Mouse (Mus musculus) CH12.LX (cell line): ENCODE results near the gene Ldlrad2. TPM values are rescaled to one million over a fixed set of nuclear protein-coding genes. Genes with fewer than 3 reads are reported as not detected.
"Not testable (repeated sequence)": the region's sequence is repeated elsewhere in the genome, so short reads cannot be mapped to it uniquely, and the experiment has no call there.

ENCODE experiments used
- DNase-seq: peaks from one replicate; pipeline ENCODE4 v3.0.0-alpha.2; 2013; ENCODE audit errors: extremely low read depth
- H3K27ac ChIP-seq: 2 replicates; pipeline ENCODE4 v1.5.1; 2012; ENCODE audit warnings: low read depth, mild to moderate bottlenecking, control low read depth, moderate library complexity; ENCODE audit not compliant: insufficient read depth
- H3K27me3 ChIP-seq: replicated peaks from 2 replicates; pipeline ENCODE3; 2012; ENCODE audit warnings: inconsistent platforms
- H3K36me3 ChIP-seq, 2 experiments: replicated peaks in 1 of 2; 2 replicates each; pipeline versions ENCODE3 to v1.6.1; 2012; ENCODE audit warnings: inconsistent platforms in 1 of 2, low read length in 1 of 2, mild to moderate bottlenecking in 1 of 2, mixed read lengths in 1 of 2, moderate library complexity in 1 of 2; ENCODE audit not compliant: control insufficient read depth in 1 of 2, insufficient read depth in 1 of 2
- H3K4me1 ChIP-seq, 2 experiments: 2 replicates each; pipeline ENCODE4 v1.6.1; 2012; ENCODE audit warnings: inconsistent platforms in 1 of 2, moderate library complexity in 1 of 2; ENCODE audit not compliant: insufficient read depth in 2 of 2, control insufficient read depth in 1 of 2
- H3K4me2 ChIP-seq: 2 replicates; pipeline ENCODE4 v1.6.1; 2012; ENCODE audit warnings: low read depth, mild to moderate bottlenecking, control low read depth; ENCODE audit not compliant: poor library complexity, insufficient read depth, severe bottlenecking
- H3K4me3 ChIP-seq, 3 experiments: fragments of 150-350 bp in 1 of 3; sonication (generic) in 1 of 3; replicated peaks in 1 of 3; 2 replicates each; pipeline versions ENCODE3 to v1.5.1; 2011 to 2012; ENCODE audit warnings: low read depth in 2 of 3, low read length in 2 of 3, mild to moderate bottlenecking in 2 of 3, moderate library complexity in 2 of 3, control low read depth in 1 of 3, improper control_type of control experiment in 1 of 3, inconsistent platforms in 1 of 3, mixed read lengths in 1 of 3; ENCODE audit not compliant: poor library complexity in 1 of 3
- H3K79me2 ChIP-seq: replicated peaks from 2 replicates; pipeline ENCODE4 v1.6.1; 2012; ENCODE audit warnings: mild to moderate bottlenecking, moderate library complexity; ENCODE audit not compliant: control insufficient read depth, poor library complexity, insufficient read depth, severe bottlenecking; ENCODE audit errors: extremely low read depth
- H3K9ac ChIP-seq: 2 replicates; pipeline ENCODE4 v1.6.1; 2012; ENCODE audit warnings: low read depth, mild to moderate bottlenecking, control low read depth, moderate library complexity; ENCODE audit not compliant: insufficient read depth
- H3K9me3 ChIP-seq: replicated peaks from 2 replicates; pipeline ENCODE3; 2012; ENCODE audit warnings: low read length, inconsistent platforms, mixed read lengths
- CTCF ChIP-seq, 2 experiments: IDR thresholded peaks in 1 of 2; conservative IDR thresholded peaks in 1 of 2; 2 replicates each; pipeline ENCODE4 v1.5.1; 2011 to 2012; ENCODE audit warnings: low read depth in 2 of 2, low read length in 2 of 2, improper control_type of control experiment in 1 of 2, inconsistent platforms in 1 of 2, mild to moderate bottlenecking in 1 of 2, moderate library complexity in 1 of 2
- E2F4 ChIP-seq: IDR thresholded peaks from 2 replicates; pipeline ENCODE4 v1.6.1; 2011; ENCODE audit warnings: low read depth, low read length, improper control_type of control experiment; ENCODE audit not compliant: insufficient replicate concordance
- JUN ChIP-seq: IDR thresholded peaks from 2 replicates; pipeline ENCODE4 v1.6.1; 2011; ENCODE audit warnings: low read depth, mild to moderate bottlenecking, low read length, improper control_type of control experiment, moderate library complexity; ENCODE audit not compliant: insufficient read depth
- MEF2A ChIP-seq: IDR thresholded peaks from 2 replicates; pipeline ENCODE4 v1.6.1; 2014; ENCODE audit warnings: low read depth, mild to moderate bottlenecking, inconsistent platforms, low read length, improper control_type of control experiment, borderline replicate concordance
- RAD21 ChIP-seq: IDR thresholded peaks from 2 replicates; pipeline ENCODE4 v1.6.1; 2011; ENCODE audit warnings: low read depth, mild to moderate bottlenecking, low read length, improper control_type of control experiment, moderate library complexity
- SMC3 ChIP-seq: IDR thresholded peaks from 2 replicates; pipeline ENCODE4 v1.6.1; 2011; ENCODE audit warnings: low read depth, low read length, improper control_type of control experiment
- ZNF384 ChIP-seq: IDR thresholded peaks from 2 replicates; pipeline ENCODE4 v1.6.1; 2012; ENCODE audit warnings: low read depth, low read length, improper control_type of control experiment, inconsistent platforms
- dilution Hi-C: fragments of 300-500 bp; cut with MboI; formaldehyde crosslinking; loops from 2 replicates; pipeline ENCODE4 v1.14.3; 2020; ENCODE audit warnings: low sequenced_read_pairs; ENCODE audit not compliant: extremely low pct_unique_long_range_greater_than_20kb, extremely low pct_ligation_motif_present
- in situ Hi-C: fragments of 300-500 bp; cut with MboI; formaldehyde crosslinking; loops from 3 replicates; pipeline ENCODE4 v1.14.3; 2019; ENCODE audit warnings: low sequenced_read_pairs, low pct_ligation_motif_present, low pct_unique_long_range_greater_than_20kb, mixed read lengths
- polyA plus RNA-seq: library from polyadenylated mRNA; unstranded; fragments of >175 nt; gene quantifications from 2 replicates; pipeline ENCODE4 v1.2.1, GENCODE M21; 2012; ENCODE audit warnings: low read depth; ENCODE audit not compliant: insufficient read length
- total RNA-seq, 2 experiments: library from RNA; depleted of rRNA; stranded (reverse); fragments of 300-350 nt in 1 of 2; fragments of >200 nt in 1 of 2; gene quantifications; 2 replicates each; pipeline ENCODE4 v1.2.3; 2012 to 2014

Gene Ldlrad2
- total and polyA plus RNA-seq, 3 experiments: not detected

GRCm38 (mm10) chr4:137589095-137589494 is 14.7 kb upstream of the Ldlrad2 start:
- H3K9ac ChIP-seq, H3K4me3 ChIP-seq, H3K36me3 ChIP-seq, H3K9me3 ChIP-seq, H3K79me2 ChIP-seq, H3K4me1 ChIP-seq: not testable (repeated sequence)
- peaks cover 14% of the 10 kb centered on the region for H3K27me3 ChIP-seq
- peak; percentile 57 for TF ChIP-seq ZNF384
- TF ChIP-seq, all 38 proteins: peak for 1; not testable (repeated sequence) for 37
- DNase-seq, H3K27ac ChIP-seq, in situ Hi-C loops, H3K4me2 ChIP-seq, dilution Hi-C loops: not testable (repeated sequence)

DNA sequence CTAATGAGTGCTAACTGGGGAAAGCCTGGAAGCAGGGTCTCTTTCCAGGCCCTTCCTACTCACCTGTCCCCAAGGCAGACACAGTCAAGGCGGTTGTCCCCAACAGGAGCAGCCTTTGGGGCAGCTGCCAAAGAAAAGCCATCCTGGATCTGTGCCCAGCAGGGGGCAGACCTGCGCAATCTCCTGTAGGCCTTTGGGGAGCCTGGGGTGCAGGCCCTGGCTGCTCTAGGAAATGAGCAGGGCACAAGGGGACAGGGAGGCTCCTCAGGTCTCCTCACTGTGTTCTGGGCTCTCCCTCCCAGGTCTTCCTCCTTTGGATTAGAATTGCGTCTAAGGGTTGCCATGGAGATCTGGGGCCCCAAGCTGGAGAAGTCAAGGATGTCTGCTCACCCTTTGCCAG is 7.4 kb upstream of the Ldlrad2 start:
- peak; percentile 10; the same call in 1 of the 2 replicates for TF ChIP-seq SMC3
- no peak for TF ChIP-seq MEF2A
- TF ChIP-seq CTCF (conservative IDR thresholded peaks at IDR 0.05 in 1 of 2, IDR thresholded peaks at IDR 0.05 in 1 of 2; ENCODE audit: low read depth in 2 of 2, low read length in 2 of 2): peak in 1 of 2 experiments; percentile 57; a peak in 2 of 4 replicates
- no peak for TF ChIP-seq E2F4
- peak; percentile 4 for TF ChIP-seq RAD21
- no peak overlapping the region for H3K4me2 ChIP-seq
- H3K79me2 ChIP-seq: no peaks in the 10 kb centered on the region
- DNase-seq: peak; percentile 21
- no peaks in the 10 kb centered on the region for H3K9me3 ChIP-seq
- H3K36me3 ChIP-seq: no peaks in the 10 kb centered on the region
- H3K4me3 ChIP-seq: no peak overlapping the region
- H3K9ac ChIP-seq: no peak overlapping the region
- in situ Hi-C loops (no loop called here), dilution Hi-C loops (no loop called here)
- peaks cover 28% of the 10 kb centered on the region for H3K27me3 ChIP-seq
- no peak overlapping the region for H3K27ac ChIP-seq
- H3K4me1 ChIP-seq: peaks cover 3 to 5% of the 10 kb centered on the region in 2 experiments; a peak in 2 of 4 replicates

DNA sequence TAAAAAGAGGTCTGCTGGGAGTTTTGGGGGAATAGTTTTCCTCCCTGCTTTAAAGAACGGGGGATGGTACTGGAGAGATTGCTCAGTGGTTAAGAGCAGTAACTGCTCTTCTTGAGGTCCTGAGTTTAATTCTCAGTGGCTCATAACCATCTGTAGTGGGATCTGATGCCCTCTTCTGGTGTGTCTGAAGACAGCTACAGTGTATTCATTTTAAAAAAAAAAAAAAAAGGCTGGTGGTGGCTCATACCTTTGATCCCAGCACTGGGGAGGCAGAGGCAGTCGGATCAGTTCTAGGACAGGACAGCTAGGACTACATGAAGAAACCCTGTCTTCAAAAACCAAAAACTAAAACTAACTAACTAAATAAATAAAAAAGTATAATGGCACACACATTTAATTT is 5.9 kb upstream of the Ldlrad2 start:
- Histone ChIP-seq H3K4me2 (no peak overlapping the region), H3K9me3 (no peaks in the 10 kb centered on the region), H3K4me1 (peaks cover 3 to 5% of the 10 kb centered on the region in 2 experiments; a peak in 2 of 4 replicates), H3K27ac (no peak overlapping the region), H3K79me2 (no peaks in the 10 kb centered on the region), H3K27me3 (peaks cover 32% of the 10 kb centered on the region), H3K9ac (no peak overlapping the region), H3K4me3 (no peak overlapping the region), H3K36me3 (no peaks in the 10 kb centered on the region)
- in situ Hi-C loops: no loop called here
- TF ChIP-seq ZNF384: peak; percentile 64
- TF ChIP-seq JUN: no peak
- no peak for DNase-seq
- dilution Hi-C loops: no loop called here
